Mouse (Mus musculus): Measurements from ENCODE around the gene Tmem107. TPM values are rescaled to one million over a fixed set of nuclear protein-coding genes. Genes with fewer than 3 reads are reported as not detected.

The Tmem107 gene
- total RNA-seq, 1 experiment: 38.8 TPM

- Histone ChIP-seq H3K36me3 (ENCODE audit: control insufficient read depth, insufficient read depth, low read length, poor library complexity, severe bottlenecking) (peaks cover 27% of the 10 kb centered on the region), H3K9me3 (ENCODE audit: control insufficient read depth, insufficient read depth, low read depth, low read length) (no peaks in the 10 kb centered on the region), H3K4me3 (ENCODE audit: insufficient read depth in 1 of 2, low read depth in 1 of 2, low read length in 2 of 2, poor library complexity in 1 of 2, severe bottlenecking in 1 of 2) (peak overlapping the region in 1 of 2 experiments; percentile 60; a peak in 1 of 4 replicates), H3K9ac (ENCODE audit: insufficient read depth, low read depth, low read length, poor library complexity, severe bottlenecking) (no peak overlapping the region), H3K27ac (ENCODE audit: insufficient read depth, low read depth, low read length, poor library complexity, severe bottlenecking) (no peak overlapping the region), H3K4me1 (ENCODE audit: control insufficient read depth in 2 of 2, insufficient read depth in 2 of 2, low read length in 2 of 2, poor library complexity in 1 of 2) (peaks cover 2 to 7% of the 10 kb centered on the region in 2 experiments; a peak in 1 of 4 replicates)
- in situ Hi-C loops (cut with MboI; ENCODE audit: low sequenced_read_pairs in 2 of 2, unreplicated experiment in 2 of 2): no loop called here
- TF ChIP-seq MAFK (IDR thresholded peaks at IDR 0.05; ENCODE audit: insufficient read depth, low read depth, low read length): no peak
- no peak for TF ChIP-seq HCFC1 (IDR thresholded peaks at IDR 0.05; ENCODE audit: borderline replicate concordance, insufficient read depth, low read length)
- TF ChIP-seq ZC3H11A (IDR thresholded peaks at IDR 0.05; ENCODE audit: borderline replicate concordance, low read depth, low read length): no peak
- TF ChIP-seq CHD2 (IDR thresholded peaks at IDR 0.05; ENCODE audit: low read depth, low read length): no peak
- no peak for TF ChIP-seq ZNF384 (IDR thresholded peaks at IDR 0.05; ENCODE audit: low read depth, low read length)
- DNase-seq (ENCODE audit: low read depth, low spot score): no peak
These were observed 38.7 kb downstream of the Tmem107 start for GRCm38 (mm10) chr11:69109032-69109900.

DNA sequence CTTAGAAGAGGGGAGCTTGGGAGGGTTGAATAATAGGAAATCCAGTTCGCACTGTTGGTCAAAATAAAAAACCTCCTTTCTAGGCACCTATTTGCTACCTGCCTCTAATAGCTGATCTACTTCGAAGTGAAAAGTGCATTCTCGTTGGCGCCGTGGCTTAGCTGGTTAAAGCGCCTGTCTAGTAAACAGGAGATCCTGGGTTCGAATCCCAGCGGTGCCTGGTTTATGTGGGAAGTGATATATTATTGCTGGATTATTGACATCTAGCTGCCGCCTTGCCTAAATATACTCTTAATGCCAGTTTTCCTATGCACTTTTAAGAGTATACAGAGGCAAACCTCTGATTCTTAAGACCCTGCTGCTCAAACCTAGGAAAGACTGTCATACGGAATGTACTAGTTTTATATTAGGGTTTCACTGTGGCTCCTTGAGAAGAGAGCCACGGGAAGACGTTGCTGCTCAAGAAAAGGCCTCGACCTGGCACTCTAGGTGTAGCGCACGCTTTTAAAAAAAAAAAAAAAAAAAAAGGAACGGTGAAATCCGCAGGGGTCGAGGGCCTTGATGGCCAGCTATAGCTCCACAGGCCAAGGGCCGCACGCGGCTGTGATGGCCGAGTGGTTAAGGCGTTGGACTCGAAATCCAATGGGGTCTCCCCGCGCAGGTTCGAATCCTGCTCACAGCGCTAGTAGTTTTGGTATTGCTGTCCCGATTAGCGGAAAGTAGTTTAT, 39.9 kb downstream of the Tmem107 start:
- no peak overlapping the region for H3K27ac ChIP-seq (ENCODE audit: insufficient read depth, low read depth, low read length, poor library complexity, severe bottlenecking)
- TF ChIP-seq CHD2 (IDR thresholded peaks at IDR 0.05; ENCODE audit: low read depth, low read length): 0 out of 2 replicates have a peak, but pooled peaks have one; percentile 1
- peak; percentile 75 for TF ChIP-seq MAFK (IDR thresholded peaks at IDR 0.05; ENCODE audit: insufficient read depth, low read depth, low read length)
- TF ChIP-seq HCFC1 (IDR thresholded peaks at IDR 0.05; ENCODE audit: borderline replicate concordance, insufficient read depth, low read length): peak; percentile 53; the same call in 1 of the 2 replicates
- no peak for TF ChIP-seq ZC3H11A (IDR thresholded peaks at IDR 0.05; ENCODE audit: borderline replicate concordance, low read depth, low read length)
- peak; percentile 99 for TF ChIP-seq ZNF384 (IDR thresholded peaks at IDR 0.05; ENCODE audit: low read depth, low read length)
- DNase-seq (ENCODE audit: low read depth, low spot score): no peak
- peaks cover 18% of the 10 kb centered on the region for H3K36me3 ChIP-seq (ENCODE audit: control insufficient read depth, insufficient read depth, low read length, poor library complexity, severe bottlenecking)
- peaks cover 2 to 7% of the 10 kb centered on the region in 2 experiments; a peak in 1 of 4 replicates for H3K4me1 ChIP-seq (ENCODE audit: control insufficient read depth in 2 of 2, insufficient read depth in 2 of 2, low read length in 2 of 2, poor library complexity in 1 of 2)
- in situ Hi-C loops (cut with MboI; ENCODE audit: low sequenced_read_pairs in 2 of 2, unreplicated experiment in 2 of 2): no loop called here
- H3K9me3 ChIP-seq (ENCODE audit: control insufficient read depth, insufficient read depth, low read depth, low read length): no peaks in the 10 kb centered on the region
- H3K4me3 ChIP-seq (ENCODE audit: insufficient read depth in 1 of 2, low read depth in 1 of 2, low read length in 2 of 2, poor library complexity in 1 of 2, severe bottlenecking in 1 of 2): peak overlapping the region; percentile 60 to 68
- H3K9ac ChIP-seq (ENCODE audit: insufficient read depth, low read depth, low read length, poor library complexity, severe bottlenecking): no peak overlapping the region; the same call in 1 of the 2 replicates

DNA sequence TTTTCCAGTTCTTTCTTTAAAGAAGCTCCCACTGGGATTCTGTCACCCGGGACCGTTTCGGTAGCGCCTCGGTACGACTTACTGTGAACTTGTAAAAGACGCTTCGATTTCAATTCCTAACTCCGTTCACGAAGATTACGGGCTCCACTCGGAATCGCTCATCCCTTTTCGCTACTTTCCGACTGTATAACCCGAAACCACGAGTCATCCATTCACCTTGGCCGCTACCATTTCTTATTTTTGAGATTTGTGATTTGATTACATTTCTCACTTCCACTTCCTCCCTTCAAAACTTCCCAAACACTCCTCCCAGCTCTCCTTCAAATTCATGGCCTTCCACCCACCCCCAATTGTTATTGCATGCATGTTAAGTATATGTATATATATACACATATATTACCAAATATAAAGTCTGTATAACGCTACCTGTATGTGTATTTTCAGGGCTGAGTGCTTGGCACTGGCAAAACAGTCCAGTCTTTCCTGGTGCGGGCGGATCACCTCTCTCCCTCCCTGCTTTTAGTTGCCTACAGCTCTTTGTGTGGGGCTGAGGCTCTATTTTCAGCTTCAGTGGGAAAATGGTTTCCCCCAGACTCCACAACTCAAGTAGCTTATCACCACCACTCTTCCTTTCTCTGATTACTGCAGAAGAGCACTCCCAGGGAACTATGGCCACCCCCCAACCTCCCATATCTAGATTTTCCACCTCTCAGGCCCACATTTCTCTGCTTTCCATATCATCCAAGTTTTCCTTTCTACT, 40.6 kb downstream of the Tmem107 start:
- no peaks in the 10 kb centered on the region for H3K9me3 ChIP-seq (ENCODE audit: control insufficient read depth, insufficient read depth, low read depth, low read length)
- peak overlapping the region; percentile 60 to 68 for H3K4me3 ChIP-seq (ENCODE audit: insufficient read depth in 1 of 2, low read depth in 1 of 2, low read length in 2 of 2, poor library complexity in 1 of 2, severe bottlenecking in 1 of 2)
- in situ Hi-C loops (cut with MboI; ENCODE audit: low sequenced_read_pairs in 2 of 2, unreplicated experiment in 2 of 2): no loop called here
- H3K9ac ChIP-seq (ENCODE audit: insufficient read depth, low read depth, low read length, poor library complexity, severe bottlenecking): no peak overlapping the region; the same call in 1 of the 2 replicates
- DNase-seq (ENCODE audit: low read depth, low spot score): no peak
- H3K27ac ChIP-seq (ENCODE audit: insufficient read depth, low read depth, low read length, poor library complexity, severe bottlenecking): no peak overlapping the region
- peaks cover 2 to 7% of the 10 kb centered on the region in 2 experiments; a peak in 1 of 4 replicates for H3K4me1 ChIP-seq (ENCODE audit: control insufficient read depth in 2 of 2, insufficient read depth in 2 of 2, low read length in 2 of 2, poor library complexity in 1 of 2)
- peaks cover 11% of the 10 kb centered on the region; the same call in 1 of the 2 replicates for H3K36me3 ChIP-seq (ENCODE audit: control insufficient read depth, insufficient read depth, low read length, poor library complexity, severe bottlenecking)
- TF ChIP-seq ZNF384 (IDR thresholded peaks at IDR 0.05; ENCODE audit: low read depth, low read length) (no peak), MAFK (IDR thresholded peaks at IDR 0.05; ENCODE audit: insufficient read depth, low read depth, low read length) (no peak), ZC3H11A (IDR thresholded peaks at IDR 0.05; ENCODE audit: borderline replicate concordance, low read depth, low read length) (no peak), CHD2 (IDR thresholded peaks at IDR 0.05; ENCODE audit: low read depth, low read length) (no peak), HCFC1 (IDR thresholded peaks at IDR 0.05; ENCODE audit: borderline replicate concordance, insufficient read depth, low read length) (no peak)

- in situ Hi-C loops (cut with MboI; ENCODE audit: low sequenced_read_pairs in 2 of 2, unreplicated experiment in 2 of 2): no loop called here
- Histone ChIP-seq H3K4me1 (ENCODE audit: control insufficient read depth in 2 of 2, insufficient read depth in 2 of 2, low read length in 2 of 2, poor library complexity in 1 of 2) (peaks cover 2 to 7% of the 10 kb centered on the region in 2 experiments; a peak in 1 of 4 replicates), H3K27ac (ENCODE audit: insufficient read depth, low read depth, low read length, poor library complexity, severe bottlenecking) (no peak overlapping the region), H3K9me3 (ENCODE audit: control insufficient read depth, insufficient read depth, low read depth, low read length) (no peaks in the 10 kb centered on the region), H3K36me3 (ENCODE audit: control insufficient read depth, insufficient read depth, low read length, poor library complexity, severe bottlenecking) (peaks cover 8% of the 10 kb centered on the region; the same call in 1 of the 2 replicates), H3K9ac (ENCODE audit: insufficient read depth, low read depth, low read length, poor library complexity, severe bottlenecking) (no peak overlapping the region), H3K4me3 (ENCODE audit: insufficient read depth in 1 of 2, low read depth in 1 of 2, low read length in 2 of 2, poor library complexity in 1 of 2, severe bottlenecking in 1 of 2) (no peak overlapping the region)
- TF ChIP-seq HCFC1 (IDR thresholded peaks at IDR 0.05; ENCODE audit: borderline replicate concordance, insufficient read depth, low read length) (no peak), ZNF384 (IDR thresholded peaks at IDR 0.05; ENCODE audit: low read depth, low read length) (no peak), CHD2 (IDR thresholded peaks at IDR 0.05; ENCODE audit: low read depth, low read length) (no peak), MAFK (IDR thresholded peaks at IDR 0.05; ENCODE audit: insufficient read depth, low read depth, low read length) (no peak), ZC3H11A (IDR thresholded peaks at IDR 0.05; ENCODE audit: borderline replicate concordance, low read depth, low read length) (no peak)
- DNase-seq (ENCODE audit: low read depth, low spot score): no peak
These were observed 41.3 kb downstream of the Tmem107 start for GRCm38 (mm10) chr11:69111865-69112264.
